Mouse (Mus musculus): ENCODE results near the gene Cdk5rap2.

Gene Cdk5rap2

DNA sequence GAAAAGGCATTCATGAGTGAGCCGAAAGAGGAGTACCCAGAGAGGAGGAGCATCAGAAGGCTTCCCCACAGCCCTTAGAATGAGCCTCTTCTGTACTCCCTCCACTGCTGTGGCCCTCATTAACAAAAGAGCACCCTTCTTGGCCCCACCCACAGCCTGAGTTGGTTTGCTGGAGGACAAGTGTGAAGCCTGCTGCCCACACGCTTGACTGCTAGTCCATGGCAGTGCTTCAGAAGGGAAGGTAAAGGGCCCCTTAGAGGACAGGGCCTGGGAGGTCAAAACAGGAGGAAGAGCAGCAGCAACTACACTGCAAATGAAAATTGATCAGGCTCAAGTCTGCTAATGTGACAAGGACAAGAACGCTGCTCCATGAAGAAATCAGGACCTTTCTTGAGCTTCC lies 56.6 kb downstream of the Cdk5rap2 start:
- DNase-seq (ENCODE audit: low read depth) = no peak

DNA sequence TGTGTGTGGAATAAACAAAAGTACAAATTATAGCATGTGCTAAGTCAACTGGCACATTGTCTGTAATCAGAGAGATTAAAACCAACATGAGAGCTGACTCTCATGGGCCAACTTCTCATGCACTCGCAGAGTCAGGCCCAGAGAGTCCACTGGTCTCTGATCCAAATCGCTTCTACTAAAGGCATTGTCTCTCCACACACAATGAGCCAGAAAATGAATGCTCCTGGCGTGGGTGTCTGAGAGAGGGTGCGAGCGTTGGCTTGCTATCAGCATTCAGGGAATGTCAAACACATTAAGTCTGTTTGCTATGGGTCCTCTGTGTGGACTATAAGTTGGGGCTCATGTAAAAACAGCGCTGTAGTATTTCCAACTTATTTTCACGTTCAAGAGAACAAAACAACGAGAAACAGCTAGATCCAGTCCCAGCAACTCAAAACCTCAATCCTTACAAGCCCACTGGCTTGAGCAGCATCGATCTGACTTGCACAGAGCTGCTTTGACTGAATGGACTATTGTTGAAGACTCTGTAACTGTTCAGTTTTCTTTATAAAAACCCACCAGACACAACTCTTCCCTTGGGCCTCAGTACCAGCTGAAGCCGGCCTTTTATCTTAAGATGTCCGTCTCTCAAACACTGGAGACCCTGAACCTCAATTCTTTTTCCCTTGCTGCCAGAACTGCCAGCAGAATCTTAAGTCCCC lies 74.6 kb downstream of the Cdk5rap2 start:
- no peak for DNase-seq (ENCODE audit: low read depth)

- no peak for DNase-seq (ENCODE audit: low read depth)
Measured at GRCm38 (mm10) chr4:70334995-70335394, 75.2 kb downstream of the Cdk5rap2 start.

GRCm38 (mm10) chr4:70332981-70333380 lies 77.3 kb downstream of the Cdk5rap2 start:
- no peak for DNase-seq (ENCODE audit: low read depth)

GRCm38 (mm10) chr4:70332576-70332975 lies 77.7 kb downstream of the Cdk5rap2 start:
- no peak for DNase-seq (ENCODE audit: low read depth)

GRCm38 (mm10) chr4:70331181-70331580 lies 79.1 kb downstream of the Cdk5rap2 start:
- DNase-seq (ENCODE audit: low read depth) = no peak

GRCm38 (mm10) chr4:70328033-70328432 lies 82.2 kb downstream of the Cdk5rap2 start:
- DNase-seq (ENCODE audit: low read depth) = no peak

GRCm38 (mm10) chr4:70327436-70327835 lies 82.8 kb downstream of the Cdk5rap2 start:
- no peak for DNase-seq (ENCODE audit: low read depth)

DNA sequence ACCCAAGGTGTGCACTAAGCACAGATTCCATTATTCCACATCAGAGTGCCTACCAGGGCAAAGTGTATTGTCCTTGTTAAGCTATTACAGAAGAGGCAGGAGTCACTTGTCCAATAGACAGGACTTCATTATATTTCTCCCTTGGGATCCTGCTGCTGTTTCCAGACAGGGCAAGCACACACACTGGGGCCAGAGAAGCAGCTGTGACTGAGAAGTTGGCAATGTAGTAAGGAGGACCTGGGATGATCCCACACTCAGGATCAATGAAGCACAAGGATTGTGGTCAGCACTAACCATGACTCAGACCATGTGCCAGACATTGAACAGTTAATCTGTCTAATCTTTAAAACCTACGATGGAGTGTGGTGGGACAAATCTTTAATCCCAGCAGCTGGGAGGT lies 88.7 kb downstream of the Cdk5rap2 start:
- no peak for DNase-seq (ENCODE audit: low read depth)

DNA sequence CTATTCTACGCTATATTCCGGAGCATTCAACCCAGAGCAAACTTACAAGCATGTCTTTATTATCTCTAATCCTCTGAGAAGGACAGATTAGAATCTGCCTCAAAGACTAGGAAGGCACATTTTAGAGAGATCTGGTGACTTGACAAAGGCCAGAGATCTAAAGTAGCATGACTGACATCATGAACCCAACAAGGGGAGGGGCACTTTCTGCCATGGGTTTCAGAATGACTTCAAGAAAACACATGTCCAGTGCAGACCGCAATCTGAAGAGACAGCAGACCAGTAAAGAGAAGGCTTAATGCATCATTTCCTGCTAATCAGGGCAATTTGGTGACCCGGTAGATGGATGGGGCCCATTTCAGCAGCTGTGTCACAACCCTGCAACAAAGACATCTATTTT lies 98.1 kb downstream of the Cdk5rap2 start:
- no peak for DNase-seq (ENCODE audit: low read depth)

DNA sequence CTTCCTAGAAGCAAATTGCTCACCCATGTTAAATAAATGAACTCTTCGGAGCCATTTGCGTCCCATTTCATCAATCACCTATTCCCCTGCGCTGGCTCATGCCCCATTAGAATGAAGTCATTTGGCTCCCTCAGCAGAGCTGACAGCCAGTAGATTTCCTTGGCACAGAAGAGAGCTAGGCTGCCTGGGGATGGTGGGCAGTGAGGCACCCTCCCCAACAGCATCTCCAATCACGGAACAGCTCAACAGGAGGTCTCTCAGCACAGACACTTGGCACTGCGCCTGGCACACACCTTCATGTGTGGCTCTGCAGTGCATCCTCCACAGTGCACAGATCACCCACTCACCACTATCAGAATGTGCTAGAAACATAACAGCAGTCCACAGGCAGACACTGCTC lies 98.7 kb downstream of the Cdk5rap2 start:
- no peak for DNase-seq (ENCODE audit: low read depth)

- peak; percentile 69 for DNase-seq (ENCODE audit: low read depth)
Measured at GRCm38 (mm10) chr4:70307230-70307629, 103.0 kb downstream of the Cdk5rap2 start.

- no peak for DNase-seq (ENCODE audit: low read depth)
Measured at GRCm38 (mm10) chr4:70303870-70304269, 106.4 kb downstream of the Cdk5rap2 start.

- no peak for DNase-seq (ENCODE audit: low read depth)
Measured at GRCm38 (mm10) chr4:70301187-70301586, 109.1 kb downstream of the Cdk5rap2 start.

DNA sequence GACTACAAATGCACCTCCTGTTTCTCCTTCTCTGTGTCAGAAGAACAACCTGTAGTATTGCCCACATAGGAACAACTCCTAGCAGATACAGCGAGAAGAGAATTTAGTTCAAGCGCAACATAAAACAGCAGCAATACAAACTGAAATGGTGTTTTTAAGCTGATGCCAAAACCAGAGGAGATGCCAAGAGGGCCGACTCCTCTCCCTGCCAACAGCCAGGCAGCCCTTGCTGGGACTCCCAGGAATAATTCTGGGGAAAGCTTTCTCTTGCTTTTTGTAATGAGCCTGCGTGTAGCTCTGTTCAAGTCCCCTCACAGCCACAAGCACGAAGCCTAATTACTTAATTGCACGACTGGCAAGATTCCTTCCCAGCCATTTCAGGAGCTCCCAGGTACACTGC lies 120.9 kb downstream of the Cdk5rap2 start:
- DNase-seq (ENCODE audit: low read depth) = no peak

GRCm38 (mm10) chr4:70283163-70283562 lies 127.1 kb downstream of the Cdk5rap2 start:
- no peak for DNase-seq (ENCODE audit: low read depth)

DNA sequence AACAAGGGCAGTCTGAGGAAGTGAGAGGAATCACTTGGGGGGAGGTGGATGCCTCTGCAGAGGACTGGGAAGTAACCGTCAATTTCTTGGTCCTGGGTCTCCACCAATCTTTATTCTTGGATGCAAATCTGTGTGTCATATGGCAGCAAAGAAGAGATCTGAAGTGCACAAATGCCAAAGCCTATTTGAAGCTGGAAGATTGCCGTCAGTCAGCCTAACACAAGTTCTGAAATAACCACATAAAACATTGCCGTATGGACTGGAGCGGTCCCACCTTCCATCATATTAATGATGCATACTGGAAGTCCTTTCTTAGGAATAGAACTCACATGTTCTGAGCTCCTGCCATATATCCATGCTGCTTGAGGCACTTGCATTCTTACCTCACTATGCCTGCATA lies 131.4 kb downstream of the Cdk5rap2 start:
- DNase-seq (ENCODE audit: low read depth) = no peak

- no peak for DNase-seq (ENCODE audit: low read depth)
Measured at GRCm38 (mm10) chr4:70278057-70278456, 132.2 kb downstream of the Cdk5rap2 start.

- DNase-seq (ENCODE audit: low read depth) = no peak
Measured at GRCm38 (mm10) chr4:70272943-70273342, 137.3 kb downstream of the Cdk5rap2 start.

GRCm38 (mm10) chr4:70272527-70272926 lies 137.7 kb downstream of the Cdk5rap2 start:
- no peak for DNase-seq (ENCODE audit: low read depth)

DNA sequence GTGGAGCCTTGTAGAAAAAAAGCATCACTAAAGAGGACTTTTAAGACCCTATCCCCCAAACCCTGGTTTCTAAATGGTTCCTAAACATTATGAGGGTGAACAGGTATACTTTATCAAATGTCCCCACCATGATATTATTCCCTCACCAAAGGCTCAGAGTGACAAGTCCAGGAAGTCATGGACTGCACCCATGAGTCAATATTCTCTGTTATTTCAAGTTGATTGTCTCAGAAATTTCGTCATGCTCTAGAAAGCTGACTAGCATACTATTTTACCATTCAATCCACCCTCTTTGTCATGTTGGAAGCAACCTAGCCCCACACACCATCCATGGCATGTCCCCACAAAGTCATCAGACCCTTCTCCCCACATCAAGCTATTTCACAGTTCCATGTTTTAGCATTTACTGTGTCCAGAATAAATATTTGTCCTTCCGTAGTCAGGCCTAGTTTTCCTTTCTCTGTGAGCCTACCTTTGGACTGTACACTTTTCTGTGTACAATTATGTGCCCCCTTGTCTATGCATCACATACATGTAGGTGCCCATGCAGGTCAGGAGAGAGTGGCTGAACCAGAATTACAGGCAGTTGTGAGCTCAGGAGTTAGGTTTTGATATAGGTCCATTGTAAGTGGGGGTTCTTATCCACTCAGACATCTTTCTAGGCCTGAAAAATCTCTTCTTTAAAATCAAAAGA lies 142.9 kb downstream of the Cdk5rap2 start:
- no peak for DNase-seq (ENCODE audit: low read depth)

DNA sequence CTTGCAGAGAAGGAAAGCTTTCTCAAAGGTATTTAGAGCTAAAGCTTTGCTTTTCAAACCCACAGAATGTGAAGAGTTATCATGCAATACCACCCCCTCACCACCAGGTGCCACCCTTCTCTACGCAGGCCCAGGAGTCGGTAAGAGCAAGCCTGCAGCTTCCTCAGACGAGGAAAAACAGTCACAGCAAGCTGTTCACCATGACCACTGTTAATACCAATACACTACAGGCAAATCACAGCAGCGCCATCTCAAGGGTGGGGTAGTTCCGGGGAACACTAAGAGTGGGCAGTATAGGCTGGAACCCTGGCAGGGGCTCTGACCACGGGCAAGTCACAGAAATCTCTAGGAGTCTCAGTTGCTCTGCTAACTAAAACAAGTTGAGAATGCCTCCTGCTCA lies 145.0 kb downstream of the Cdk5rap2 start:
- DNase-seq (ENCODE audit: low read depth) = peak; percentile 66

DNA sequence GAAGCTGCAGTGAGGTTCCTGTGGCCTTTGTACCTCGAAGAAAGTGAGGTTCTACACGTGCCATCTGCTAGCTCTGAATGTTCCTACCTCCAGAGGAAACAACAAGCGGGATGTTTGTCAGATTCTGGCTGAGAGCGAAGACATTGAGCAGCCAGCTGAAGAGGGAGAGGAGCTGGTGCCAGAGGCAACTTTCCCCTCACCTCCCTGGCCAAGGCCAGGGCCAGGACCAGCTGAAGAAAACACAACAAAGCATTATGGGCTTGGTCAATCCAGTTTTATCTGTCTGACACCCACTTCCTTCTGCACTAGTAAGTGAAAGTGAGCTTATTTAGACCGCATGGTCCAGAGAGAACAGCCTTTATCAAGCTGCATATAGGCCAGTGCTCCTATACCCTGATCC lies 147.4 kb downstream of the Cdk5rap2 start:
- no peak for DNase-seq (ENCODE audit: low read depth)

- no peak for DNase-seq (ENCODE audit: low read depth)
Measured at GRCm38 (mm10) chr4:70261315-70261714, 148.9 kb downstream of the Cdk5rap2 start.

All from induced T-regulatory cell, adult 2 months (primary cell).